Mouse (Mus musculus) frontal cortex, postnatal 14 days (tissue): ENCODE measurements around the gene Cd300lg.

Experiments
- DNase-seq, 2 experiments: peaks; one replicate each; pipeline ENCODE4 v3.0.0; 2022; ENCODE audit warnings: low spot score in 2 of 2

Gene Cd300lg

GRCm38 (mm10) chr11:102051954-102052353 lies 10.6 kb downstream of the Cd300lg start:
- DNase-seq = no peak

DNA sequence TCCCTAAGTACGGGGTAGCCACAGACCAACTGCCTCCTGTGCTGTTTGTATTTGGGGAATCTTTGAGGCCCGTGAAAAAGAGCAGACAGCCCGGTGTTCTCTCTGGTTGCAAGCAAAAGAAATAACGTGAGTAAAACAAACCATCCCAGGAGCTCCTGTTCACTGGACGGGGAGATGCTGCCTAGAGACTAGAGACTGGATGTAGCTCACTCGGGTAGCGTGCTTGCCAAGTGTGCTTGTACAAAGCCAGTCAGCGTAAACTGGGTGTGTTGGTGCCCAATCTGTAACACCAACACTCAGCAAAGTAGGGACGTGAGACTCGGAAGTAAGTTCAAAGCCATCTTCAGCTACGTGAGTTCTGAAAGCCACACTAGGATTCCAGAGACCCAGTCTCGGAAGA lies 11.4 kb downstream of the Cd300lg start:
- DNase-seq = no peak

GRCm38 (mm10) chr11:102053183-102053582 lies 11.9 kb downstream of the Cd300lg start:
- DNase-seq = no peak

DNA sequence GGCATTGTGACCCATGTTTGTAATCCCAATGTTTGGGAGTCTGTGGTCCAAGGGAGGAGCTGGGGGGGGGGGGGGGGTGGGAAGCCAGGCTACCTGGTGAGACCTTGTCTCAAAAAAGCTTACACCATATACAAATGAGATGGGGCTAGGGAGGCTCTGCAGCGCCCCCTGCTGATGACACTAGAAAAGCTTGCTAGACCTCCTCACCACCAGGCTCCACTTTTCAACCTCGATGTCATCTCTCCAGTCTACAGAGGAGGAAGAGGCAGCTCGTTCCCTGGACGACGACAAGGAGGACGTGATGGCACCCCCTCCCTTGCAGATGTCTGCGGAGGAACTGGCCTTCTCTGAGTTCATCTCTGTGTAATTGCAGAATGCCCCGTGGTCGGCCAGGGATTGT lies 12.5 kb downstream of the Cd300lg start:
- no peak for DNase-seq

DNA sequence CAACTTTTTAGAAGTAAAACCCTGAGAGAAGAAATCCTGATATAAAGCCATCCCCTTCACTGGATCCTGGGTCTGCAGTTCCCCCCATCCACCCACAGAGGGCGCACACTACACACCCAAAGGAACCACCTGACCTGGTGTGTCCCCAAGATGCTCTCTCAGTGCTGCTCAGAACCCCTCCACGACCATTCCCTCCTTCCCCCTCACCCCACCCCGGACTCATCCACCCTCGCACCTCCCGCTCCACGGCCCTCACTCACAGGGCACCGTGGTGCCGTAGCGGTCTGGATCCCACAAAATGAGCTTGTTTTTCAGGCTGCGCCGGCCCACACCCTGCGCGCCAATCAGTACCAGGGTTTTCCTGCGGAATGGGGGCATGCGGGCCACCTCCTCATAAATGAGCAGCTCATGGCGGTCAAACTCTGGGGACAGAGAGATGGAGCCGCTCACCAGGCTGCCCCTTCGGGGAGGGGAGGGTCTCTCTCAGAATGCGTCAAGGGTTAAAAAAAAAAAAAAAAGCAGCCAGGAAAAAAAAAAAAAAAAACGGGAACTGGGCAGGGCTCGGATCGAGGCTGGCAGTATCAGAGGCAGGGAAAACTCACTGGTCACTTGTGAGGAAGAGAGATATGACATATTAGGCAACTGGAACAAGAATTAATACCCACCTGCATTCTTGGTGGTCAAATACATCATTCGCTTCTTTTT lies 20.1 kb downstream of the Cd300lg start:
- DNase-seq = peak; percentile 66 to 76

GRCm38 (mm10) chr11:102061941-102062473 lies 20.7 kb downstream of the Cd300lg start:
- no peak for DNase-seq

GRCm38 (mm10) chr11:102063076-102063475 lies 21.8 kb downstream of the Cd300lg start:
- DNase-seq = no peak

DNA sequence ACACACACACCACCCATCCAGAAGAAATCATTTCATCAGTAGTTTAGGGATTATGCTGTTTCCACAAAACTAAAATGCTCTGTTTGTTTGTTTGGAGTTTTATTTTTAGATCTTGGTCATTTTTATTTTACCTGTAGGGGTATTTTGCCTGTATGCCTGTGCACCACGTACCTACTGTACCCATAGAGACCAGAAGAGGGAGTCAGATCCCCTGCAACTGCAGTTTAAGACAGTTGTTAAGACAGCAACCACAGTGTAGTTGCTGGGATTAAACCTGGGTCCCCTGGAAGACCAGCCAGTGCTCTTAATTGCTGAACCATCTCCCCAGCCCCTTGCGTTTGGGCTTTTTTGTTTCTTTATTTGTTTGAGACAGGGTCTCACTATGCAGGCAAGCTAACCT lies 27.7 kb downstream of the Cd300lg start:
- no peak for DNase-seq

GRCm38 (mm10) chr11:102069633-102070032 lies 28.3 kb downstream of the Cd300lg start:
- DNase-seq = no peak

DNA sequence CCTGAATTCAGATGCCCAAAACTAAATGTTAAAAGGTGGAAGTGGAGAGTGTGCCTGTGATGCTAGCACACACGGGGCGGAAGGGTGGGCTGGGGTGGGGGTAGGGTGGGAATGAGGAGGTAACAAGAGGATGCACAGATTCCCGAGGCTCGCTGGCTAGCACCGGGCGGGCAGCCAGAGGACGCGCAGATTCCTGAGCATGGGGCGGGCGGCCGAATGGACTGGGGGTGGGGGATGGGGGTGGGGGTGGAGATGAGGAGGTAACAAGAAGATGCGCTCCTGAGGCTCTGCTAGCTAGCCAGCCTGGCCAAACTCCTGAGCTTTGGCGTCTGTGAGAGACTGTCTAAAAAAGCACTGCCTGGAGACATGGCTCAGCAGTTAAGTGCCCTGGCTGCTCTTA lies 29.1 kb downstream of the Cd300lg start:
- DNase-seq = no peak

DNA sequence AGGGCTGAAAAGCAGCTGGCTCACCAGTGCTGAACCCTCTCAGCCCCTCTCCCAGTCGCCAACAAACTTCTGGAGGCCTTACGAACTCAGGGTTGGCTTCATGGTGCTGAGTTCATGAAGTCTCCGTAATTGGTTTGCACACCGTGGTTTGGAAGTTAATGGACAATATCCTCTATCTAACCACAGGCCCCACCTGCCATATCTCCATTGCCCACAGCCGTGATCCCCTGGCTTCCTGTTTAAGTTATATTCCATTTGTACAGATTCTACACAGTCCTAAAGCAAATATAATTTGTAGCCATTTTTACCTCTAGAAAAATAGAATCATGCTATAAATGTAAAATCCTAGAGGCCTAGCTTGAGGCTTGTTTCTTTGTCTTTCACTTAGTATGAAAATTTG lies 31.4 kb downstream of the Cd300lg start:
- DNase-seq = no peak

DNA sequence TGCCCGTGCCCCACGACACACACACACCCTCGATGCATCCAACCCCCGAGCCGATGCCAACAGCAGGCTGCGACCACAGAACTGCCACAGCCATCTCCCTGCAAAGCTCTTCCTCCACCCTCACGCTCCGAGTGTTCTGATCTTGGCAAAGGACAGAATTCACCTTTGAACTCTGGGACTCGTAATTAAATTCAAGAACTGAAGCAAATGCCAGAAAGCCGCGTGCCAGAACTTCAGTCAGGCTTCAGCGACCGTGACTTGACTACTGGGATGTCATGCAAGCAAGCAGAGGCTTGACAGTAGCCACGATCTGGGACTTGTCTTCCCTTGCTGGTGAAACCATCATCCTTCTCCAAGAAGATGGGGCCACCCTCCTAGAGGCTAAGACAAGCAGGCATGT lies 32.4 kb downstream of the Cd300lg start:
- DNase-seq = no peak

DNA sequence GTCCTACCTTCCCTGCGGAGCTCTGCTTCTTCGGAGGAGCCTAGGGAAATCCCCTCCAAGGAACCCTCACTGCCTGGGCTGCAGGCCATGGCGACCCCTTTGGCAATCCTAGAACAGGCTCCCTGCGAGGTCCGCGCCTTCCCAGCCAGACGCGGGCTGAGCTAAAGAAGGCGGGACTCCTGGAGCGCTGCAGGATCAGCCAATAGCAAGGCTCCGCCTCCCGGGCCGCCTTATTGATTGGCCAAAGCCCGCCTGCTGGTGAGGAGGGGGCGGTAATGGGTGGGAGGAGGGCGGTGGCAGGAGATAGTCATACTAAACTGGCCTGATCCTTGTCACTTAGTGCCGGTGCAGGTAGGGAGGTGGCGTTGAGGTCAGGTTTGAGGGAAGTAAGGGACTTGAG lies 41.0 kb downstream of the Cd300lg start:
- peak; percentile 65 to 73 for DNase-seq

- DNase-seq = no peak
Measured at GRCm38 (mm10) chr11:102083193-102083592, 41.9 kb downstream of the Cd300lg start.

DNA sequence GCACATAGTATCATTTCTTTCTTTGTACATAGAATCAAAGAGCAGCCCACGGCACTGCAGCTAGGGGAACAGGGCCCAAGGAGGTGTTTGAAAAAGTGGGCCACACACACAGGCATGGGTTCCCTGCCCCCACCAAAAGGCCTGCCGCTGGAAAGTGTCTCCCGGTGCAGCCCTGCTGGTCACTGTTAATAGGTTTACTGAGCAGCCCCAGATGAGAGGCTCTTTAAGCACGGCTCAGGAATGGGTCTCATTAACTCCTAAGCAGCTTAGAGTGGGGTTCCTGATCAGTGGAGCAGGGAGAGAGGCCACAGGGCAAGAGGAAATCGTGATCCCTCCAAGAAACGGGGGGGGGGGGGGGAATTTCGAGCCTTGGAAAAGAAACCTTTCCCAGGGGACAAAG lies 42.9 kb downstream of the Cd300lg start:
- no peak for DNase-seq

- DNase-seq = peak; percentile 60 to 78
Measured at GRCm38 (mm10) chr11:102086331-102086730, 45.0 kb downstream of the Cd300lg start.

GRCm38 (mm10) chr11:102087081-102087751 lies 45.9 kb downstream of the Cd300lg start:
- DNase-seq = peak; percentile 74 to 78

DNA sequence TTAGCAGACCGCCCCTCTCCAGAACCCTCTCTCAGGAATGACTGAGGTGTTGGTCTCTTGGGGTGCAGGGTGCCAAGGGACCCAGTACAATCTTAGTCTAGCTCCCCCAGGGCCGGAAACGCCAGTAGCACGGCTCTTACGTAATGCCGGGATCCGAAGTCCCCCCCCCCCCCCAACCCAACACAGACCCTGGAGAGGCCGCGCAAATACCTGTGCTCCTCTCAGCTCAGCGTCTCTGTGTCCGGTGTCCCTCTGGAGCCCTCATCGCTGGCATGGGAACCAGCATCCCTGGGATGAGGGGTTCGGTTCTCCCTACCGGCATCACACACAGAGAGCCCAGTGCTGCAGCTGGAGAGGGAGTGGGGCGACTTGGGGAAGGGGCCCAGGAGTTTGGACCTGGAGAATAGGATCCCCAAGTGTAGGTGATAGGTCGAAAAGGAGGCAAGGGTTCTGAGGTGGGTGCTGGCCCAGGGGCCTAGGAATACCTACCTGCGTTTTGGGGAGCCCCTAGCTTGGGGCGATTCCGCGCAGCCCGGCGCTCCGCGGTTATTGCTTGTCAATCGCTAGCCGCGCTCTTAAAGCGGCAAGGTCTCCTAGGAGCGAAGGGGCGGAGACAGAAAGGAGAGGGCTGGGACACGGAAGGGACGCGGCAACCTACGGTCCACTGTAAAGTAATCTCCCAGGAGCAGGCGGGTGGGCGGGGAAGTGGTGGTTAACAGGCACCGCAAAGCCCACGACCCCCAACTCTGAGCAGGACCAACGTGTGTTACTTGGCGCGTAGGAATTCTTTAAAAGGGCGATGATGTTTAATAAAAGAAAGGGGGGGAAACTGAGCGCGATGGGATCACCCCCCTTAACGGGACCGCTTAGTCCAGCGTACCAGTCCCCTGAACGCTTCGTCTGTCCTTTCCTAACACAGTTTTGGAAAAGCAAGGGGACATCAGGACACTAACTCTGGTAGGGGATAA lies 46.9 kb downstream of the Cd300lg start, which contains the start of gene Mpp2:
Gene Mpp2, minus strand, starts transcription at position 585 of the 968 bp plus-strand sequence.
- DNase-seq = peak; percentile 67 to 68

GRCm38 (mm10) chr11:102089088-102089808 lies 47.9 kb downstream of the Cd300lg start:
- peak; percentile 66 for DNase-seq

DNA sequence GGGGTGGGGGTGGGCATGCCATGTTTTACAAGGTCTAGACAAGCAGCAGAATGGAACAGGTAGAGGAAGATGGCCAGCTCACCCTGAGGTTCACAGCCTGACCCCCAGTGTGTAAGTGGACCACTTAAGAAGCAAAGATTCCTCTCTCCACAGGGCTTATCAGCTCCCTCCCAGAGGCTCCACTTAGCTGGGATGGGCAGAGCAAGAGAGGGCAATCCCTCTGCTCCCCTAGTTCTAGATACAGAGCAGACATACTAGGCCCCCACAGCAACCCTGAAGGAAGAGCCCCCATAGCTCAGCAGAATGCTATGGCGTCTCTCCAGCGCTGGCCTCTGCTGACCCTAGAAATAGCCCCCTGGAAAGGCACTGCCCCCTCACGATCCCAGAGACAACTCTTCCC lies 54.4 kb downstream of the Cd300lg start:
- DNase-seq = no peak

- no peak for DNase-seq
Measured at GRCm38 (mm10) chr11:102096446-102096845, 55.1 kb downstream of the Cd300lg start.
